Mouse (Mus musculus) heart, adult 9 months (tissue): Measurements from ENCODE around the gene Gm5934.
"Not testable (repeated sequence)": the region's sequence is repeated elsewhere in the genome, so short reads cannot be mapped to it uniquely, and the experiment has no call there.

Experiments used
- DNase-seq, 2 experiments: peaks; one replicate each; pipeline ENCODE4 v3.0.0; 2022; ENCODE audit warnings: low spot score in 2 of 2

Gene Gm5934

GRCm38 (mm10) chrX:24500660-24501059 lies at the start of gene Gm5934:
Gene Gm5934 (minus strand): TSS chrX:24500760.
- DNase-seq: not testable (repeated sequence)
